Mouse (Mus musculus): ENCODE data around the gene Palm2. TPM values are rescaled to one million over a fixed set of nuclear protein-coding genes. Genes with fewer than 3 reads are reported as not detected.

The Palm2 gene
- total and polyA plus RNA-seq, 3 experiments: not detected

- TF ChIP-seq MAX (IDR thresholded peaks at IDR 0.05; ENCODE audit: low read length) (no peak; the same call in 1 of the 2 replicates), JUND (IDR thresholded peaks at IDR 0.05; ENCODE audit: low read depth, low read length) (no peak)
Observed at GRCm38 (mm10) chr4:57670813-57671469, 236.9 kb downstream of the Palm2 start (continued).

GRCm38 (mm10) chr4:57672541-57672940, 238.5 kb downstream of the Palm2 start:
- no peak overlapping the region for H3K4me3 ChIP-seq (ENCODE audit: control insufficient read depth in 1 of 2, insufficient read depth in 1 of 2, low read depth in 2 of 2, low read length in 2 of 2)
- no peaks in the 10 kb centered on the region for H3K9me3 ChIP-seq (replicated peaks; ENCODE audit: insufficient read depth, low read length)
- H3K27ac ChIP-seq (ENCODE audit: control insufficient read depth, low read depth, low read length): no peak overlapping the region
- no peaks in the 10 kb centered on the region; a peak in 1 of 4 replicates for H3K27me3 ChIP-seq (ENCODE audit: control insufficient read depth in 1 of 2, insufficient read depth in 2 of 2, low read length in 2 of 2)
- no peaks in the 10 kb centered on the region for H3K36me3 ChIP-seq (ENCODE audit: control insufficient read depth in 1 of 2, insufficient read depth in 2 of 2, low read length in 2 of 2)
- no peak overlapping the region for H3K9ac ChIP-seq (ENCODE audit: control insufficient read depth, low read depth, low read length, poor library complexity, severe bottlenecking)
- H3K4me1 ChIP-seq (ENCODE audit: control insufficient read depth in 1 of 2, insufficient read depth in 2 of 2, low read length in 2 of 2): no peaks in the 10 kb centered on the region
- TF ChIP-seq NRF1 (IDR thresholded peaks at IDR 0.05; ENCODE audit: insufficient read depth, low read depth, low read length, poor library complexity, severe bottlenecking): no peak
- TF ChIP-seq SIN3A (IDR thresholded peaks at IDR 0.05; ENCODE audit: low read length): no peak
- TF ChIP-seq TBP (IDR thresholded peaks at IDR 0.05; ENCODE audit: low read depth, low read length): no peak
- TF ChIP-seq RAD21 (IDR thresholded peaks at IDR 0.05; ENCODE audit: low read depth, low read length): no peak
- TF ChIP-seq ELF1 (IDR thresholded peaks at IDR 0.05; ENCODE audit: low read depth, low read length): no peak
- no peak for TF ChIP-seq POLR2AphosphoS2 (IDR thresholded peaks at IDR 0.05; ENCODE audit: low read length)
- TF ChIP-seq TCF12 (IDR thresholded peaks at IDR 0.05; ENCODE audit: low read depth, low read length): no peak
- H3K79me2 ChIP-seq (ENCODE audit: control insufficient read depth, insufficient read depth, low read length, poor library complexity): no peaks in the 10 kb centered on the region
- no peak for DNase-seq (ENCODE audit: low read depth, low spot score)

- Histone ChIP-seq H3K9ac (ENCODE audit: control insufficient read depth, low read depth, low read length, poor library complexity, severe bottlenecking) (no peak overlapping the region), H3K27ac (ENCODE audit: control insufficient read depth, low read depth, low read length) (no peak overlapping the region), H3K36me3 (ENCODE audit: control insufficient read depth in 1 of 2, insufficient read depth in 2 of 2, low read length in 2 of 2) (no peaks in the 10 kb centered on the region), H3K9me3 (replicated peaks; ENCODE audit: insufficient read depth, low read length) (no peaks in the 10 kb centered on the region), H3K79me2 (ENCODE audit: control insufficient read depth, insufficient read depth, low read length, poor library complexity) (no peaks in the 10 kb centered on the region), H3K4me3 (ENCODE audit: control insufficient read depth in 1 of 2, insufficient read depth in 1 of 2, low read depth in 2 of 2, low read length in 2 of 2) (peak overlapping the region; percentile 18 to 25; a peak in 1 of 4 replicates), H3K4me1 (ENCODE audit: control insufficient read depth in 1 of 2, insufficient read depth in 2 of 2, low read length in 2 of 2) (no peaks in the 10 kb centered on the region), H3K27me3 (ENCODE audit: control insufficient read depth in 1 of 2, insufficient read depth in 2 of 2, low read length in 2 of 2) (no peaks in the 10 kb centered on the region)
- TF ChIP-seq MYC (IDR thresholded peaks at IDR 0.05; ENCODE audit: low read depth, low read length): 0 out of 2 replicates have a peak, but pooled peaks have one; percentile 23
- TF ChIP-seq ZC3H11A (IDR thresholded peaks at IDR 0.05; ENCODE audit: low read depth, low read length): peak; percentile 87
- peak; percentile 76 for TF ChIP-seq RAD21 (IDR thresholded peaks at IDR 0.05; ENCODE audit: low read depth, low read length)
- peak; percentile 93 for TF ChIP-seq SMC3 (IDR thresholded peaks at IDR 0.05; ENCODE audit: low read depth, low read length)
- TF ChIP-seq ZKSCAN1 (IDR thresholded peaks at IDR 0.05; ENCODE audit: low read depth, low read length): no peak
- no peak for TF ChIP-seq ZNF384 (IDR thresholded peaks at IDR 0.05; ENCODE audit: low read depth, low read length)
- peak; percentile 86 to 94 (median 87) for TF ChIP-seq CTCF (IDR thresholded peaks at IDR 0.05 in 2 of 3, conservative IDR thresholded peaks at IDR 0.05 in 1 of 3; ENCODE audit: control insufficient read depth in 1 of 3, insufficient read depth in 1 of 3, low read depth in 2 of 3, low read length in 3 of 3, poor library complexity in 1 of 3, severe bottlenecking in 1 of 3)
- peak; percentile 82 for DNase-seq (ENCODE audit: low read depth, low spot score)
Observed at GRCm38 (mm10) chr4:57672996-57673906, 239.2 kb downstream of the Palm2 start.

All from MEL (cell line).